Mouse (Mus musculus): ENCODE data around the gene Cenpu. TPM values are rescaled to one million over a fixed set of nuclear protein-coding genes. Genes with fewer than 3 reads are reported as not detected.
A peak's percentile ranks its signal among the peaks of the same experiment; 100 is the strongest.

Gene Cenpu
- polyA plus RNA-seq, 1 experiment from 2014 or later, result 6.7 TPM

DNA sequence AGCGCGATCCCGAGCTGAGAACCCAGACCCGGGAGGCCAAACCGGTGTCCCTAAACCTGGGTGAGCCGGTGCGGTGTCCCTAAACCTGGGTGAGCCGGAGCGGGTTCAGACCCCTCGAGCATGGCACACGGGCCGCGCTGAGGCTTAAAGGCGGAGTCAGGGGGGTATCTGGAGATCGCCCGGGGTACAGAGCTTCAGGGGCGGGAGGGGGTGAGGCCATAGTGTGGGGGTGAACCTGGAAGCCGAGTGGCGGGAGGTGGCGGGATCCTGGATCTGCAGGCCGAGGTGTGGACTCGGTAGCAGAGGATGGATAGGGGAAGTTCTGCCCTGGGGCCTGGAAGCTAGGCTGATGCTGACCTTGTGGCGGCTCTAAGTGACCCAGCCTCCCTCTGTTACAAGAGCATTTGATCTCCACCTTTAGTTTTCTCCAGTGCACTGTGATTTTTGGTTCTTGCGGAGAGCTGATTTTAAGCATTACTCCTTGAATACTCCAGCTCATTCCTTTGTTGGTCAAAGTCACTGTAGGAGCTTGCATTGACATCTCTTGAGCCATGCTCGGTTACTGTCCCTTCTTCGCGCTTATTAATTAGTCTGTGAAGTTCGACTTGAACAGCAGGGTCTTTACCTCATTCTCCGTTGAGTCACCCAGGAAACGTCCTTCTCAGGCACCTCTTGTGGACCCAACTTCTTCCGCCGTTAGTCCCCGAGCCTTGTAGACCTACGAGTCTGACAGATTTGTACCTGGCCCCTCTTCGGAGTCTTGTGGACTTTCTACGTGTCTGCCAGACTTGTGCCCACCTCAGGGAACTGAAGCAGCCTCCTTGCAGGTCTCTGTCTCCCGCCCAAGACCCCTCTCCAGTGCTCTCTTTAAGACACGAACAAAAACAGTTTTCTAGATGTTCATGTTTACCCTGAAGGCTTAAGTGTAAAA lies 66.1 kb downstream of the Cenpu start:
- Histone ChIP-seq H3K4me1 (ENCODE audit: control insufficient read depth, insufficient read depth, low read length) (peaks cover 16% of the 10 kb centered on the region), H3K4me2 (ENCODE audit: low read depth, low read length) (peak overlapping the region; percentile 86), H3K9me3 (ENCODE audit: control insufficient read depth, low read length) (no peaks in the 10 kb centered on the region), H3K36me3 (ENCODE audit: control insufficient read depth, insufficient read depth, low read length) (no peaks in the 10 kb centered on the region), H3K4me3 (ENCODE audit: low read depth, low read length) (peak overlapping the region; percentile 76), H3K27me3 (ENCODE audit: control insufficient read depth, insufficient read depth, low read length) (no peaks in the 10 kb centered on the region), H3K9ac (replicated peaks; ENCODE audit: low read depth, low read length) (peak overlapping the region; percentile 94), H3K27ac (ENCODE audit: low read depth, low read length) (peak overlapping the region; percentile 92)
- WGBS, result under 1% methylated on average over 38 of the region's 38 CpGs
- ATAC-seq (ENCODE audit: low read depth), result peak; percentile 66; the same call in 1 of the 2 replicates

DNA sequence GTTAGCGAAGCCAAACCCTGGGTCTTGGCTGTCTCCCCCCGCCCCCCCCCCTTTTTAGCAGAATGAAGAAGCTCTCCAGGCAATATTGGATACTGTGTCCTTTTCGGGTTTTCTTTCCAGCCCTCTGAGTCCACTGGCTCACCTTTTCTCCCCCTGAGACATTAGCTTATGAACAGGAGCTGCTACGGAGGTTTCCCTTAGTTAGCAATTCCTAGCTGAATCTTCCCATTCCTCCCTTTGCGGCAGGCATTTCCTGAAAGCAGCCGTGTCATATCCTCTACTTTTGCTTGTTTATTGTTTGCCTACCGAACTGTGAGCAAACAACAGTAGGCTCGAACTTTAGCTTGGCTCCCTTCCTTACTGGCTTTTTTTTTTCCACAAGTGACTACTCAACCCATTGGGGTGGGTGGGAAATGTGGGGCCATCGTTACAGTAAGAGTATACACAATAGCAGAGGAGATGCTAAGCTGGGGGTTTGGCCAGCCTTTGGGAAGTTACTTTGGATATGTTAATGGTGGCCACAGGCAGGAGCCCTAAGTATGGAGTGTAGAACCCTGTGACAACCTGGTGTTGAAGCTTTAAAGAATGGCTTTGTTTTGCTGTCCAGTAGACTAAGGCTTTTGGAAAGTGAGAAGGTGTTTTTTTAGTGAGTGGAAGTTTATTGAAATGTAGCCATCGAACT lies 67.0 kb downstream of the Cenpu start:
- WGBS, result 3% methylated on average over 10 of the region's 10 CpGs
- no peak overlapping the region for H3K27ac ChIP-seq (ENCODE audit: low read depth, low read length)
- H3K27me3 ChIP-seq (ENCODE audit: control insufficient read depth, insufficient read depth, low read length), result no peaks in the 10 kb centered on the region
- H3K4me1 ChIP-seq (ENCODE audit: control insufficient read depth, insufficient read depth, low read length), result peaks cover 16% of the 10 kb centered on the region
- peak overlapping the region; percentile 76 for H3K4me3 ChIP-seq (ENCODE audit: low read depth, low read length)
- peak overlapping the region; percentile 94 for H3K9ac ChIP-seq (replicated peaks; ENCODE audit: low read depth, low read length)
- peak overlapping the region; percentile 86 for H3K4me2 ChIP-seq (ENCODE audit: low read depth, low read length)
- no peaks in the 10 kb centered on the region for H3K9me3 ChIP-seq (ENCODE audit: control insufficient read depth, low read length)
- H3K36me3 ChIP-seq (ENCODE audit: control insufficient read depth, insufficient read depth, low read length), result no peaks in the 10 kb centered on the region
- no peak for ATAC-seq (ENCODE audit: low read depth)

DNA sequence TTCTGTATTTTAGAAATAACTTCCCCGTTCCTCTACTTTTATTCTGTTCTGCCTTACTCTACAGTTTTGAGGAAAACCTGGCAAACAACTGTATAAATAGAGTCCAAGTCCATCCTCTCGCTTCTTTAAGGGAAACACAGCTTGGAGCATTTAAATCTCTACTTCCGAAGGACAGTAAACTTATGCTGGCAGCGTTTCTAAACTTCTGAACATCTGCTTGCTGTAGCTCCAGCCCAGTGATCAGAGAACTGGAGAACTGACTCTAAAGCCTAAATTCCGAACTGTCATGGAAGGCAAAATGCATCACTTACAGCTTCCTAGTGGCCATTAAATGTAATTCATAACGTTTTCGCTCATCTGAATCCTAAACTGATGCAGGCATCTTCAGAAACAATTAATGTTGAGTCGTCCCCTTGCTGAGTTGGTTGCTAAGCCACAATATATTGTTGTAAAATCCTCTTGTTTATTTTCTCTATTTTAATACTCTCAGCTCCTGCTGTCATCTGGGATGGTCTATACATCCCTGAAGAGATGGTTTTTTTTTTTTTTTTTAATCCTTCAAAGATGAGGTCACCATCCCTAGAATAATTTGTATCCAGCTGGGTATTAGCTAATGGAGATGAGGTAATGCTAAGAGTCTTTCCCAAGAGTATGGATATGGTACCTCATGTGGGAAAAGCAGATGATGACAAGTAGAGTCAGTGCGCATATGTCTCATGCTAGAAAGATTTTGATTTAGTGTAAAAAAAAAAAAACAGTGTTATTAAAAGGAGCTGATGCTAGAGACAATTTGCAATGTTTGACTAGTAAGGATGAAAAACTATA lies 70.8 kb downstream of the Cenpu start:
- H3K27ac ChIP-seq (ENCODE audit: low read depth, low read length), result no peak overlapping the region
- ATAC-seq (ENCODE audit: low read depth), result no peak
- no peak overlapping the region for H3K4me2 ChIP-seq (ENCODE audit: low read depth, low read length)
- H3K4me1 ChIP-seq (ENCODE audit: control insufficient read depth, insufficient read depth, low read length), result peaks cover 12% of the 10 kb centered on the region
- H3K9me3 ChIP-seq (ENCODE audit: control insufficient read depth, low read length), result no peaks in the 10 kb centered on the region
- no peak overlapping the region for H3K9ac ChIP-seq (replicated peaks; ENCODE audit: low read depth, low read length)
- 69% methylated on average over 9 of the region's 9 CpGs for WGBS
- H3K27me3 ChIP-seq (ENCODE audit: control insufficient read depth, insufficient read depth, low read length), result no peaks in the 10 kb centered on the region
- H3K36me3 ChIP-seq (ENCODE audit: control insufficient read depth, insufficient read depth, low read length), result no peaks in the 10 kb centered on the region
- no peak overlapping the region for H3K4me3 ChIP-seq (ENCODE audit: low read depth, low read length)

DNA sequence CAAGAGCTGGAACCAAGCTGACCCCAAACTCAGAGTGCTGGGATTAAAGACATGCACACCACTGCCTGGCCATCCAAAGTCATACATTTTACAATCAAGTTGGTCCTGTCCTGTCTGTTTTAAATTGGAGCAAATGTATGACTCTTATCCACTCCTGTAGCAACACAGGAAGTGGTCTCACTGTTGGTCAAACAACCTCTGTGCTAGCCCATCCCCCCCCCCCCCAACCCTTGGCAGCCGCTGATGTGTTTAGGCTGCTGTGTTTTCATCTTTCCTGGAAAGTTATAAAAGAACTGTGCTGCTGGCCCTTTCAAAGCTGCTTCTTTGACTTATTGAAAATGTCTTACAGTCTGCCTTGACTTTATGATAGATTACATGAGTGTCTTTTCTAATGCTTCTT lies 73.3 kb downstream of the Cenpu start:
- no peak overlapping the region for H3K4me2 ChIP-seq (ENCODE audit: low read depth, low read length)
- H3K9me3 ChIP-seq (ENCODE audit: control insufficient read depth, low read length), result no peaks in the 10 kb centered on the region
- H3K9ac ChIP-seq (replicated peaks; ENCODE audit: low read depth, low read length), result no peak overlapping the region
- no peaks in the 10 kb centered on the region for H3K27me3 ChIP-seq (ENCODE audit: control insufficient read depth, insufficient read depth, low read length)
- H3K4me3 ChIP-seq (ENCODE audit: low read depth, low read length), result no peak overlapping the region
- 56% methylated on average over 1 of the region's 1 CpGs for WGBS
- no peak for ATAC-seq (ENCODE audit: low read depth)
- H3K36me3 ChIP-seq (ENCODE audit: control insufficient read depth, insufficient read depth, low read length), result peaks cover 4% of the 10 kb centered on the region; the same call in 1 of the 2 replicates
- no peaks in the 10 kb centered on the region for H3K4me1 ChIP-seq (ENCODE audit: control insufficient read depth, insufficient read depth, low read length)
- H3K27ac ChIP-seq (ENCODE audit: low read depth, low read length), result no peak overlapping the region

DNA sequence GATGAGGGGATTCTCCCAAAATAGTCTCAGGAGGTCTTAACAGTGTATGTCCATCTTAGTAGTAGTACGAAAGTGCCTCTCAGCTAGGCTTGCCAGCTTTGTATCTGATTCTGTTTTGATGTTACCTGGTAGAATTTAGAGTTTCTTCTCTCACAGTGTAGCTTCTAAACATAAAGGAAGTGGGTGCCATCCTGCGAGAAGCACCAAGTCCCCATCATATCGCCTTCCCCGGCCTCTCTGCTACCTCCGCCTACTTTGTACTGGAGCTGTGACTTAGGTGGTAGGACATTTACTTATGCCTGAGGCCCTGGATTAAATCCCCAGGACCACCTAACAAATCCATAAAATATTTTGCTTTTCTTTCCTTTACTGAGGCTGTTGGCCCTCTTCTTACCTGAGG lies 74.8 kb downstream of the Cenpu start:
- Histone ChIP-seq H3K9ac (replicated peaks; ENCODE audit: low read depth, low read length) (no peak overlapping the region), H3K4me3 (ENCODE audit: low read depth, low read length) (no peak overlapping the region), H3K27ac (ENCODE audit: low read depth, low read length) (no peak overlapping the region), H3K27me3 (ENCODE audit: control insufficient read depth, insufficient read depth, low read length) (no peaks in the 10 kb centered on the region), H3K36me3 (ENCODE audit: control insufficient read depth, insufficient read depth, low read length) (peaks cover 7% of the 10 kb centered on the region; the same call in 1 of the 2 replicates), H3K4me1 (ENCODE audit: control insufficient read depth, insufficient read depth, low read length) (no peaks in the 10 kb centered on the region), H3K4me2 (ENCODE audit: low read depth, low read length) (no peak overlapping the region), H3K9me3 (ENCODE audit: control insufficient read depth, low read length) (no peaks in the 10 kb centered on the region)
- no peak for ATAC-seq (ENCODE audit: low read depth)
- WGBS, result 97% methylated on average over 5 of the region's 5 CpGs

DNA sequence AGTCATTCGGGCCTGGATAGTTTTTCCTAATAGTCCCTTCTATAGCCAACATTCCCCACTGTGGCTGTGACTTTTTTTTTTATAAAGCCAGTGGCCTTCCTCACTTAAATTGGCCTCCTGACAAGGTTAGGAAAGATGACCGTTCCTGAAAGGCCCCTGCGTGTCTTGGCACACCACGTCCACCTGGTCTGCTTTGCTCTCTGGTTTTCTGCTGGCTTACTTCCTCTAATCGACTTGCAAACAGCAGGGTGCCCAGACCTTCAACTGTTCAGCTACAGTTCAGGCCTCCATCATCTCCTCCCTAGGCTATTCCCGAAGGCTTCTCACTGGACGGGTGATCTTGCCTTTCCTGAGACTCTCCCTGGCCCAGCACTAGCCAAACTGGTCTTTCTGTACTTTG lies 76.1 kb downstream of the Cenpu start:
- H3K36me3 ChIP-seq (ENCODE audit: control insufficient read depth, insufficient read depth, low read length), result peaks cover 7% of the 10 kb centered on the region; the same call in 1 of the 2 replicates
- no peak for ATAC-seq (ENCODE audit: low read depth)
- no peak overlapping the region for H3K4me3 ChIP-seq (ENCODE audit: low read depth, low read length)
- H3K9ac ChIP-seq (replicated peaks; ENCODE audit: low read depth, low read length), result no peak overlapping the region
- no peaks in the 10 kb centered on the region for H3K9me3 ChIP-seq (ENCODE audit: control insufficient read depth, low read length)
- no peaks in the 10 kb centered on the region for H3K27me3 ChIP-seq (ENCODE audit: control insufficient read depth, insufficient read depth, low read length)
- 67% methylated on average over 7 of the region's 7 CpGs for WGBS
- no peak overlapping the region for H3K27ac ChIP-seq (ENCODE audit: low read depth, low read length)
- no peak overlapping the region for H3K4me2 ChIP-seq (ENCODE audit: low read depth, low read length)
- H3K4me1 ChIP-seq (ENCODE audit: control insufficient read depth, insufficient read depth, low read length), result no peaks in the 10 kb centered on the region

DNA sequence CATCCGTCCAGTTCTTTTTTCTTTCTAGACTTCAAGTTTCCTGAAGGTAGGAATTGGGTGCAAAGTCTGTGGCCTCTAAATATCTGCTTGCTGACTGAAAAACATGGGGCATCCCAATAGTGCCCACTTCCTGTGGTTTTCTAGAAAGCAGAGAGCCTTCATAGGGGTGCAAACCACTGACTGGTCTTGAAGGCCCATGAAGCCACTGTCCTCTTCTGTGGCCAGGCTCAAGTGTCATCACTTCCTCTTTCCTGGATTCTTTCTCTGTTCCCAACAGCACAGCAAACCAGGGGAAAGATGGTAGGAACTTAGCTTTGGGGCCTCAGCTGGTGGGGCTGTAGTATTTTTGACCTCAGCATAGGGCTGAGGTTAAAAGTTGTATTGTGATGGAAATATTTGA lies 76.8 kb downstream of the Cenpu start:
- no peak overlapping the region for H3K4me2 ChIP-seq (ENCODE audit: low read depth, low read length)
- H3K4me1 ChIP-seq (ENCODE audit: control insufficient read depth, insufficient read depth, low read length), result no peaks in the 10 kb centered on the region
- H3K9ac ChIP-seq (replicated peaks; ENCODE audit: low read depth, low read length), result no peak overlapping the region
- no peak overlapping the region for H3K27ac ChIP-seq (ENCODE audit: low read depth, low read length)
- no peaks in the 10 kb centered on the region for H3K27me3 ChIP-seq (ENCODE audit: control insufficient read depth, insufficient read depth, low read length)
- peaks cover 15% of the 10 kb centered on the region; the same call in 1 of the 2 replicates for H3K36me3 ChIP-seq (ENCODE audit: control insufficient read depth, insufficient read depth, low read length)
- 100% methylated on average over 1 of the region's 1 CpGs for WGBS
- ATAC-seq (ENCODE audit: low read depth), result no peak
- H3K9me3 ChIP-seq (ENCODE audit: control insufficient read depth, low read length), result no peaks in the 10 kb centered on the region
- H3K4me3 ChIP-seq (ENCODE audit: low read depth, low read length), result no peak overlapping the region

Data from neural tube, embryonic 14.5 days (tissue).